Mouse (Mus musculus) urinary bladder, postnatal 10 days (tissue): ENCODE data around the gene Ttc30a1.
A peak's percentile ranks its signal among the peaks of the same experiment; 100 is the strongest.
"Not testable (repeated sequence)": the region's sequence is repeated elsewhere in the genome, so short reads cannot be mapped to it uniquely, and the experiment has no call there.

Source experiments
- DNase-seq: peaks from one replicate; pipeline ENCODE4 v3.0.0; 2022; ENCODE audit warnings: low spot score

Gene Ttc30a1

GRCm38 (mm10) chr2:75982626-75983025, 859 bp upstream of the Ttc30a1 start:
- no peak for DNase-seq

- DNase-seq: not testable (repeated sequence)
Measured at GRCm38 (mm10) chr2:75980933-75981439, 781 bp downstream of the Ttc30a1 start.

GRCm38 (mm10) chr2:75977752-75978368, 3.9 kb downstream of the Ttc30a1 start, which contains the start of gene Ttc30a2:
TSS of gene Ttc30a2 (minus strand) at chr2:75978170.
- DNase-seq: not testable (repeated sequence)

- DNase-seq: not testable (repeated sequence)
Measured at GRCm38 (mm10) chr2:75976070-75976469, 5.7 kb downstream of the Ttc30a1 start.

GRCm38 (mm10) chr2:75974131-75974530, 7.6 kb downstream of the Ttc30a1 start:
- DNase-seq: no peak

GRCm38 (mm10) chr2:75964972-75965371, 16.8 kb downstream of the Ttc30a1 start:
- DNase-seq: no peak

GRCm38 (mm10) chr2:75964512-75964911, 17.3 kb downstream of the Ttc30a1 start:
- no peak for DNase-seq

GRCm38 (mm10) chr2:75964051-75964450, 17.7 kb downstream of the Ttc30a1 start:
- no peak for DNase-seq

- no peak for DNase-seq
Measured at GRCm38 (mm10) chr2:75963211-75963840, 18.4 kb downstream of the Ttc30a1 start.

- DNase-seq: no peak
Measured at GRCm38 (mm10) chr2:75960366-75961330, 21.1 kb downstream of the Ttc30a1 start.

- no peak for DNase-seq
Measured at GRCm38 (mm10) chr2:75959850-75960365, 21.9 kb downstream of the Ttc30a1 start.

GRCm38 (mm10) chr2:75959183-75959849, 22.5 kb downstream of the Ttc30a1 start:
- DNase-seq: no peak

GRCm38 (mm10) chr2:75955709-75956108, 26.1 kb downstream of the Ttc30a1 start:
- no peak for DNase-seq

GRCm38 (mm10) chr2:75953320-75953719, 28.4 kb downstream of the Ttc30a1 start:
- no peak for DNase-seq

- no peak for DNase-seq
Measured at GRCm38 (mm10) chr2:75950685-75951084, 31.1 kb downstream of the Ttc30a1 start.

- peak; percentile 13 for DNase-seq
Measured at GRCm38 (mm10) chr2:75938117-75939063, 43.4 kb downstream of the Ttc30a1 start, which contains the start of gene Ttc30b. TSS of gene Ttc30b (minus strand) at chr2:75938585.

- DNase-seq: not testable (repeated sequence)
Measured at GRCm38 (mm10) chr2:75937520-75938116, 44.1 kb downstream of the Ttc30a1 start.

GRCm38 (mm10) chr2:75936685-75937084, 45.1 kb downstream of the Ttc30a1 start:
- not testable (repeated sequence) for DNase-seq

GRCm38 (mm10) chr2:75933541-75933940, 48.2 kb downstream of the Ttc30a1 start:
- DNase-seq: no peak

GRCm38 (mm10) chr2:75930941-75931340, 50.8 kb downstream of the Ttc30a1 start:
- DNase-seq: no peak
